Mouse (Mus musculus): ENCODE data around the gene Gtdc1.

DNA sequence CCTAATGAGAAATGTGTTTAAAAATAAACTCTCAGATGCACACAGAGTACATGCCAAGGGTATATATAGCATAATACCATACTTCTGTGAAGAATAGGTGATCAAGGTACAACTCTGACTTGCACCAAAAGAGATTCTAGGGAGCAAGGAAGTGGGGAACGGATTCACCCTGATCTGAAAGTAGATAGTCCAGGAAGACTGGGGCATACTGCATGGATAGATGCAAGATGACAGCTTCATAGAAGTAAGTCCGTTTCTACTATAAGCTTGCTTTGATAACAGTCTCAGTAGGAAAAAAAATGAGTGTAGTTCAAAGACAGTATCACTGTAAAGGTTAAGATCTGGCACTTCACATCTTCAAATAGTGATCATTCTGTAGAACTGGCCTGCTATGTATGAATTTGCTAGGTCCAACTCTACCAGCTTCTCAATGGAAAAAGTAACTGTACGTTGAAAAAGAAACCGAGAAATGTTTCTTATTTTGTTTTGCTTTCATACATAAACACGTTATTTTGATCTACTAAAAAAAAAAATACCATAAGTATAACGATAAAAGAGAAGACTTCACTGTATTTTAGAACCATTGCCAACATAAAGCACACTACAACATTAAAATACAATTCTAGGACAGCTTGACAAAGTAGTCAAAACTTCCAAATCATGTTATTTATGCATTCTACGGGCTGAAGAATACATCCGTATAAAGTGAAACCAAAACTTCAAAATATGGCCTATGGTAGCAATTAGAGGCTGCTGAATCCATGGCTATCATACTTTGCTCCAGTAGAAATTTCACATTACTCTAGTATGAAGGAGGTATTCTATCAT is 4.2 kb downstream of the Gtdc1 start:
- no peak for TF ChIP-seq CTCF (IDR thresholded peaks at IDR 0.05; ENCODE audit: control insufficient read depth, insufficient read depth, insufficient replicate concordance, low read depth, low read length)
- TF ChIP-seq POLR2A (IDR thresholded peaks at IDR 0.05; ENCODE audit: control insufficient read depth, low read depth, low read length): no peak

All from testis, adult 2 months (tissue).